Mouse (Mus musculus): ENCODE results near the gene Igfbp1.
"Not testable (repeated sequence)": the region's sequence is repeated elsewhere in the genome, so short reads cannot be mapped to it uniquely, and the experiment has no call there.

Gene Igfbp1

GRCm38 (mm10) chr11:7198006-7198405 lies 424 bp downstream of the Igfbp1 start:
- DNase-seq, result peak; percentile 28

DNA sequence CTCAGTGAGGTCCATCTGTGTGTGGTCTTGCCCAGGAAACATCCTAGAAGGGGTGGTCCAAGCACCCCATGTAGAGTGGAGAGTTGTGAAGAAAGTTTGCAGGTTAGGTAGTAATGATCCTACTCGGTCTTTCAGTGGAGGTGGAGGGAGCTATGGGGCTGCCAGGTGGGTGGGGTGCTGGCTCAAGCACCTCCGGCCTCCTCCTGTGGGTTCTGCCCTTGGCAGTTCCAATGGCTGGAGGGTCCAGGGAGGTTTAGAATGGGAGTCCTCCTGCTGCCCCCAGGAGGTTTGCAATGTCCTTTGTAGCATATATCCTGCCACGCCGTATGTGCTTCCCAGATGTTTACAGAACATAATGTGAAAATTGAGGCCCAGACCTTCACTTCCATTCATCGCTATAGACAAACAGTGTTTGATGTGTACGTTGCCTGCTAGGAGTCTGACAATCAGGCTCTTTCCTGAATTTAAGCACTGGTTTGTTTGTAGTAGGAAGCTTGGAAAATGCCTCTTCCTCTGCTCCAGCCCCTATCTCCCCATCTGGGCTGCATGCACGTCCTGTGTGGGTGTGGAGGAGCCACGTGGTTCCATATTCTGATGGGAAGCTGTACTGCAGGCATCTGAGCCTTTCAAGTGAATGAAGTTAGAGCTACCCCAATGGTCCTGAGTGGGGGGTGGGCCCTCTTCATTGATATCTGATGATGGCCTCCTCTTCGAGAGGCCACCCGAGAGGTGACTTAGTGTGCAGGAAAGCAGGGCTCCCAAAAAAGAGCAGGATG lies 1.1 kb downstream of the Igfbp1 start:
- DNase-seq, result no peak

DNA sequence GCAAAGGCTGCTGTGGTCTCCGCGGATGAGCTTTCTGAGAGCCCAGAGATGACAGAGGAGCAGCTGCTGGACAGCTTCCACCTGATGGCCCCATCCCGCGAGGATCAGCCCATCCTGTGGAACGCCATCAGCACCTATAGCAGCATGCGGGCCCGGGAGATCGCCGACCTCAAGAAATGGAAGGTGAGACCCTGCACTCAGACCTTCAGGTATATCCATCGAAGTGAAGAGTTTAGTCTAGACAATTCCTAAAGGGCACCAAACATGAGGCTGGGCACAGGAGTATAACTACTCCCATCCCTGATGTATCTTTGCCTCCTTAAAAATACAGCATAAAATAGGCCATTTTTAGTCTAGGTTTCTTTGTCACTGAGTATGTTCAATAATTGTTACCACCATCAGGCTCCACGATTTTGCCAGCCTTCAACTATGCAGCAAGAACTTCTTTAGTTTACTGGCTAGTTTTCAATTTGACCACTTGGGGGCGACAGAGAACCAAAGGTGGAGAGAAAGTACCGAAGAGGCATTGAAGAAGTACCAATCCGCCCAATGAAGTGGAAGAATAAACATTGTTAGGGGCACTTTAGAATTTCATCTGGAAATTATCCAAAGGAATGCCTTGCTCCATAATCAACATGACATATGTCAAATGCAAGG lies 2.3 kb downstream of the Igfbp1 start:
- peak; percentile 70 for DNase-seq

GRCm38 (mm10) chr11:7200393-7200783 lies 2.8 kb downstream of the Igfbp1 start:
- no peak for DNase-seq

GRCm38 (mm10) chr11:7202206-7202605 lies 4.6 kb downstream of the Igfbp1 start:
- DNase-seq, result no peak

DNA sequence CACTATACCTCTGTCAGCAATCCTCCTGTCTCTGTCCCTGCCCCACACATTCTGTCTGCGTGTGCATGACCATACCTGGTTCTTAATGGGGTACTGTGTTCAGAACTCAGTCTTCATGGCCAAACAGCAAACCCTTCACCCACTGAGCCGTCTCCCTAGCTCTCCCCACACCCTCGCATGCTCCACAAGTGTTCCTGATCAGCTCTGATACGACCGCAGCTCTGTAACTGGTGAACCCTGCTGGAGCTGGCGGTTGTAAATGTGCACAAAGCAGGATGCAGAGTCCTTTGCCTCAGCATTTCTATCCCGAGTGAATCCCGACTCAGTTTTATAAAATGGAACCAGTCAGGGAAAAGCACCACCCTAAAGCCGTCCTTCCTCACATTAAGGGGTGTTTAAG lies 6.3 kb downstream of the Igfbp1 start:
- no peak for DNase-seq

- DNase-seq, result peak; percentile 83
Observed at GRCm38 (mm10) chr11:7210343-7210742, 12.8 kb downstream of the Igfbp1 start.

- DNase-seq, result peak; percentile 77
Observed at GRCm38 (mm10) chr11:7211211-7211610, 13.6 kb downstream of the Igfbp1 start.

- DNase-seq, result no peak
Observed at GRCm38 (mm10) chr11:7212126-7212798, 14.7 kb downstream of the Igfbp1 start.

- DNase-seq, result no peak
Observed at GRCm38 (mm10) chr11:7213161-7213500, 15.5 kb downstream of the Igfbp1 start.

- DNase-seq, result peak; percentile 78
Observed at GRCm38 (mm10) chr11:7213501-7214341, 16.1 kb downstream of the Igfbp1 start, which contains the start of gene Igfbp3. Gene Igfbp3 (minus strand): TSS chr11:7213923.

- no peak for DNase-seq
Observed at GRCm38 (mm10) chr11:7214342-7214660, 16.7 kb downstream of the Igfbp1 start.

- peak; percentile 79 for DNase-seq
Observed at GRCm38 (mm10) chr11:7214761-7215160, 17.2 kb downstream of the Igfbp1 start.

GRCm38 (mm10) chr11:7215703-7216102 lies 18.1 kb downstream of the Igfbp1 start:
- peak; percentile 81 for DNase-seq

GRCm38 (mm10) chr11:7221826-7222225 lies 24.2 kb downstream of the Igfbp1 start:
- DNase-seq, result not testable (repeated sequence)

- DNase-seq, result no peak
Observed at GRCm38 (mm10) chr11:7226200-7226599, 28.6 kb downstream of the Igfbp1 start.

- DNase-seq, result no peak
Observed at GRCm38 (mm10) chr11:7226810-7227550, 29.4 kb downstream of the Igfbp1 start.

- no peak for DNase-seq
Observed at GRCm38 (mm10) chr11:7228107-7228506, 30.5 kb downstream of the Igfbp1 start.

GRCm38 (mm10) chr11:7230000-7230399 lies 32.4 kb downstream of the Igfbp1 start:
- peak; percentile 29 for DNase-seq

- DNase-seq, result no peak
Observed at GRCm38 (mm10) chr11:7231958-7232357, 34.4 kb downstream of the Igfbp1 start.

DNA sequence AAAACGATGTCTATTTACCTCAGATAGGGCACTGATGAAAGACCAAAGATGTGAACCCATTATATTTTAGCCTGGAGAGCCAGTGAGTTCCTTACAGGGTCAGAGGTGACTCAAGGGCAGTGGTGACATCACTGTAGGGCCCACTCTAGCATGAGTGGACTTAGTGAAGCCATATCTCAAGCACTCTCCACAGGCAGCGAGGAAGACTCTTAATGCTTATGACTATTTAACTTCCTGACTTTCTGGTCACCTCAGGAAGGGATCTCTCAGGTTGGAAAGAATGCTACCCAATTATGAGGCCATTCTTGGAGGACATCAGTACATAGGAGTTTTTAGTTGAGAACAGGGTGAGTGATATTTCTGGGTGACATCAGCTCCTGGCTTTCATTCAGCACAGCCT lies 35.8 kb downstream of the Igfbp1 start:
- DNase-seq, result no peak

GRCm38 (mm10) chr11:7234436-7234835 lies 36.9 kb downstream of the Igfbp1 start:
- DNase-seq, result no peak

Data from kidney, postnatal 14 days (tissue).